ENCODE assay signal across 16 mouse cellular contexts in genomic region chr4:123685046-123685445, GRCm38 (mm10). TPM values are rescaled to one million over a fixed set of nuclear protein-coding genes. Genes with fewer than 3 reads are reported as not detected.
DNase-seq lines count a peak whose midpoint lies in the region; ATAC-seq and TF ChIP-seq lines count a peak whose summit lies in the region.
"Had no signal": no experiment of that assay in that cellular context is flagged by ENCODE, and none has a peak within 500 bp of the region (broad histone marks: within the 10 kb centered on the region; RNA-seq: fewer than 3 reads in every experiment).

No protein-coding gene starts in this region.

- WGBS in hindbrain, embryonic 13.5 days: 78% methylated on average over 7 of the region's 7 CpGs
- 72% methylated on average over 7 of the region's 7 CpGs for WGBS in hindbrain, embryonic 11.5 days
- WGBS in forebrain, embryonic 16.5 days: 68% methylated on average over 7 of the region's 7 CpGs
- 78% methylated on average over 7 of the region's 7 CpGs for WGBS in midbrain, embryonic 12.5 days
- WGBS in olfactory bulb, adult 2 months: 50% methylated on average over 7 of the region's 7 CpGs

- H3K9me3 ChIP-seq in hindbrain, embryonic 13.5 days: no peaks in the 10 kb centered on the region
- no peaks in the 10 kb centered on the region for H3K9me3 ChIP-seq in hindbrain, embryonic 11.5 days (ENCODE audit: control insufficient read depth, low read length)
- H3K9me3 ChIP-seq in forebrain, embryonic 16.5 days (ENCODE audit: control insufficient read depth, low read length): no peaks in the 10 kb centered on the region
- no peaks in the 10 kb centered on the region for H3K9me3 ChIP-seq in midbrain, embryonic 12.5 days
- H3K9me3 ChIP-seq: liver, embryonic 13.5 days; stomach, embryonic 15.5 days had no signal

- TF ChIP-seq POLR2A in olfactory bulb, adult 2 months (IDR thresholded peaks at IDR 0.05; ENCODE audit: insufficient read depth, low read depth, low read length): no peak

- H3K36me3 ChIP-seq in hindbrain, embryonic 13.5 days: peaks cover 29% of the 10 kb centered on the region
- no peaks in the 10 kb centered on the region for H3K36me3 ChIP-seq in hindbrain, embryonic 11.5 days (ENCODE audit: control insufficient read depth, insufficient read depth, low read length)
- H3K36me3 ChIP-seq in forebrain, embryonic 16.5 days (ENCODE audit: control insufficient read depth, insufficient read depth): no peaks in the 10 kb centered on the region
- 0 out of 2 replicates have a peak, but pooled peaks cover 13% of the 10 kb centered on the region for H3K36me3 ChIP-seq in midbrain, embryonic 12.5 days
- H3K36me3 ChIP-seq: liver, embryonic 13.5 days; stomach, embryonic 15.5 days had no signal

- H3K27ac ChIP-seq in hindbrain, embryonic 13.5 days: 0 out of 2 replicates have a peak overlapping the region, but pooled peaks have one; percentile 97
- H3K27ac ChIP-seq in hindbrain, embryonic 11.5 days (ENCODE audit: low read depth, low read length): no peak overlapping the region
- H3K27ac ChIP-seq in forebrain, embryonic 16.5 days (ENCODE audit: low read length): no peak overlapping the region
- H3K27ac ChIP-seq in midbrain, embryonic 12.5 days (replicated peaks): no peak overlapping the region
- H3K27ac ChIP-seq in olfactory bulb, adult 2 months (ENCODE audit: insufficient read depth, low read depth, low read length): peak overlapping the region; percentile 48
- H3K27ac ChIP-seq: liver, embryonic 13.5 days; stomach, embryonic 15.5 days had no signal

- no peak for ATAC-seq in hindbrain, embryonic 13.5 days (ENCODE audit: low FRiP score)
- no peak for ATAC-seq in hindbrain, embryonic 11.5 days (ENCODE audit: low FRiP score)
- no peak for ATAC-seq in forebrain, embryonic 16.5 days
- ATAC-seq in midbrain, embryonic 12.5 days (ENCODE audit: low FRiP score, low read depth): no peak

- TF ChIP-seq CTCF in olfactory bulb, adult 2 months (IDR thresholded peaks at IDR 0.05; ENCODE audit: insufficient read depth, low read depth, low read length): no peak

- H3K27me3 ChIP-seq in hindbrain, embryonic 13.5 days: no peaks in the 10 kb centered on the region
- H3K27me3 ChIP-seq in hindbrain, embryonic 11.5 days (ENCODE audit: control insufficient read depth, insufficient read depth, low read length): no peaks in the 10 kb centered on the region
- H3K27me3 ChIP-seq in forebrain, embryonic 16.5 days (replicated peaks; ENCODE audit: control insufficient read depth, insufficient read depth, low read length): no peaks in the 10 kb centered on the region
- H3K27me3 ChIP-seq in midbrain, embryonic 12.5 days: 0 out of 2 replicates have a peak, but pooled peaks cover 11% of the 10 kb centered on the region

- peak overlapping the region; percentile 86 for H3K4me2 ChIP-seq in hindbrain, embryonic 13.5 days
- no peak overlapping the region for H3K4me2 ChIP-seq in hindbrain, embryonic 11.5 days (replicated peaks; ENCODE audit: low read depth, low read length)
- peak overlapping the region; percentile 67 for H3K4me2 ChIP-seq in forebrain, embryonic 16.5 days (ENCODE audit: low read length)
- H3K4me2 ChIP-seq in midbrain, embryonic 12.5 days (replicated peaks): peak overlapping the region; percentile 96
- H3K4me2 ChIP-seq: liver, embryonic 13.5 days had no signal

- peaks cover 37% of the 10 kb centered on the region for H3K4me1 ChIP-seq in hindbrain, embryonic 13.5 days (replicated peaks)
- peaks cover 4% of the 10 kb centered on the region for H3K4me1 ChIP-seq in hindbrain, embryonic 11.5 days (replicated peaks; ENCODE audit: control insufficient read depth, insufficient read depth, low read length)
- H3K4me1 ChIP-seq in forebrain, embryonic 16.5 days (replicated peaks; ENCODE audit: control insufficient read depth, insufficient read depth, low read length): peaks cover 28% of the 10 kb centered on the region
- H3K4me1 ChIP-seq in midbrain, embryonic 12.5 days: peaks cover 18% of the 10 kb centered on the region
- H3K4me1 ChIP-seq in olfactory bulb, adult 2 months (ENCODE audit: control insufficient read depth, insufficient read depth, low read length): peaks cover 42% of the 10 kb centered on the region

- peak overlapping the region; percentile 91 for H3K4me3 ChIP-seq in hindbrain, embryonic 13.5 days
- no peak overlapping the region; the same call in 1 of the 2 replicates for H3K4me3 ChIP-seq in hindbrain, embryonic 11.5 days (ENCODE audit: low read depth, low read length)
- peak overlapping the region; percentile 90 for H3K4me3 ChIP-seq in forebrain, embryonic 16.5 days (replicated peaks; ENCODE audit: low read length)
- H3K4me3 ChIP-seq in midbrain, embryonic 12.5 days: peak overlapping the region; percentile 85
- peak overlapping the region; percentile 87 for H3K4me3 ChIP-seq in olfactory bulb, adult 2 months (ENCODE audit: insufficient read depth, low read depth, low read length)
- H3K4me3 ChIP-seq: liver, embryonic 13.5 days; stomach, embryonic 15.5 days had no signal

- no peak for DNase-seq in hindbrain, embryonic 11.5 days (ENCODE audit: low spot score)
- no peak for DNase-seq in ovary, adult 18-20 months (ENCODE audit: low spot score)
- DNase-seq in urinary bladder, postnatal 25 days (ENCODE audit: low spot score): no peak
- DNase-seq: heart, postnatal 36 days; kidney, adult 11 months; kidney, postnatal 25 days; liver, embryonic 13.5 days; lung, postnatal 14 days; right cerebral cortex, adult 18-20 months; spleen, adult 18-20 months; thymus, postnatal 25 days had no signal

- H3K9ac ChIP-seq in hindbrain, embryonic 13.5 days: peak overlapping the region; percentile 98
- no peak overlapping the region for H3K9ac ChIP-seq in hindbrain, embryonic 11.5 days (ENCODE audit: low read depth, low read length)
- H3K9ac ChIP-seq in forebrain, embryonic 16.5 days (replicated peaks; ENCODE audit: low read depth, low read length): peak overlapping the region; percentile 26; the same call in 1 of the 2 replicates
- H3K9ac ChIP-seq in midbrain, embryonic 12.5 days (replicated peaks): no peak overlapping the region
- H3K9ac ChIP-seq: liver, embryonic 13.5 days; stomach, embryonic 15.5 days had no signal

RNA-seq across cellular contexts. Expression of gene Macf1, which starts 0.9 kb away (rescaled TPM):
- polyA plus RNA-seq in hindbrain, embryonic 13.5 days (2015; fragmentation: Nextera tagmentation; extraction: Ambion mirVana): 67.3 and 69.5 TPM in 2 replicates
- 74.7 and 114 TPM in 2 replicates for polyA plus RNA-seq in hindbrain, embryonic 11.5 days (2014; fragmentation: Nextera tagmentation; extraction: Ambion mirVana)
- polyA plus RNA-seq in forebrain, embryonic 16.5 days (2015; fragmentation: Nextera tagmentation; extraction: Ambion mirVana): 75.0 and 82.9 TPM in 2 replicates
- polyA plus RNA-seq in midbrain, embryonic 12.5 days (2016; fragmentation: Nextera tagmentation; extraction: Ambion mirVana): 78.3 and 79.3 TPM in 2 replicates
- 258 and 508 TPM in 2 replicates for polyA plus RNA-seq in olfactory bulb, adult 2 months (2012; ENCODE audit: insufficient read depth, insufficient read length, low replicate concordance, missing spikeins)

RNA-seq across cellular contexts. Expression of gene Ndufs5, which starts 33.0 kb away (rescaled TPM):
- polyA plus RNA-seq in hindbrain, embryonic 13.5 days (2015; fragmentation: Nextera tagmentation; extraction: Ambion mirVana): 438 and 450 TPM in 2 replicates
- polyA plus RNA-seq in hindbrain, embryonic 11.5 days (2014; fragmentation: Nextera tagmentation; extraction: Ambion mirVana): 340 and 344 TPM in 2 replicates
- 348 and 362 TPM in 2 replicates for polyA plus RNA-seq in forebrain, embryonic 16.5 days (2015; fragmentation: Nextera tagmentation; extraction: Ambion mirVana)
- 318 and 329 TPM in 2 replicates for polyA plus RNA-seq in midbrain, embryonic 12.5 days (2016; fragmentation: Nextera tagmentation; extraction: Ambion mirVana)
- polyA plus RNA-seq in olfactory bulb, adult 2 months (2012; ENCODE audit: insufficient read depth, insufficient read length, low replicate concordance, missing spikeins): not detected in 2 replicates

Comparison
In these comparisons a context has a peak if more than half of its experiments do, and no peak if none do; other contexts are left out.
1. H3K27ac ChIP-seq: peak in hindbrain, embryonic 13.5 days (single experiment) and olfactory bulb, adult 2 months (single experiment); none in hindbrain, embryonic 11.5 days (single experiment), forebrain, embryonic 16.5 days (single experiment) and midbrain, embryonic 12.5 days (single experiment).
2. H3K9ac ChIP-seq: peak in hindbrain, embryonic 13.5 days (single experiment) and forebrain, embryonic 16.5 days (single experiment); none in hindbrain, embryonic 11.5 days (single experiment) and midbrain, embryonic 12.5 days (single experiment).